Mouse (Mus musculus) spleen, postnatal 14 days (tissue): ENCODE measurements around the gene Ccr3.
"Not testable (repeated sequence)": the region's sequence is repeated elsewhere in the genome, so short reads cannot be mapped to it uniquely, and the experiment has no call there.

Experiments used
- DNase-seq, 2 experiments: peaks; one replicate each; pipeline ENCODE4 v3.0.0; 2021 to 2022; ENCODE audit warnings: low spot score in 2 of 2

Ccr3 gene

DNA sequence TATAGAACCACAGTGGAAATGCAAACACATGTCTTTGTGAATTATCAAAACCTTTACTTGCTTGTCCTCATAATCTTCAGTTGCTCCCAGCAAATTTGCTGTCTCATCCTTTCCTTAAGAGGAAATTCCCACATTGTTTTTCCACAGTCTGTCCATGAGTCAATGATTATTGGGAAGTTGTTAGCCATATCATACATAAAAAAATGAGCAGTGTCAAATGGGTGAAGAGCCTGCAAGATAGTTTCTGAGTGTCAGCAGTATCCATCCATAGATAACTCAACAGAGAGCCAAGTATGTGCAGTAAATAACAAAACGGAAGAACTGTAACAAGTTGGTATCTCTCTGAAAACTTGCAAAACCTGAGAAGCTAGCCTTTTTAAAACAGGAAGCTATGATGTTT, at the start of gene Ccr3:
TSS of gene Ccr3 (plus strand) at position 301 of the 400 bp plus-strand sequence.
- DNase-seq, result no peak

DNA sequence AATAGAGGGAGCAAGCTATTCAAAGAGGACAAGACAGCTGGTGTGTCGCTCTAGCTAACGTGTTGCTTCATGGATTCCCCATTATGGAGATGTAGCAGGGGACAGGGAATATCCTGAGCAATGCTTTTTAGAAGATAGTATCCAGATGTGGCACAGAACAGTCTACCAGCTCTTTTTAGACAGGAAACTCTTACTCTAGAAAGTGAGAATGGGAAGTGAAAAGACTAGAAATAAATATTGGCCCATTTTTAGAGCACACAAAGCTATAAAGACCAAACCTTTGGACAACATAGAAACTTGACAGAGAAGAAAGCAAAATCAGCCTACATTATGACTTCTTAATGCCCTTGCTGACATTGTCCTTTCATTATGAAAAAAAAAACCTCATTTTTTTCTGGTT, 46.1 kb upstream of the Ccr3 start:
- no peak for DNase-seq

DNA sequence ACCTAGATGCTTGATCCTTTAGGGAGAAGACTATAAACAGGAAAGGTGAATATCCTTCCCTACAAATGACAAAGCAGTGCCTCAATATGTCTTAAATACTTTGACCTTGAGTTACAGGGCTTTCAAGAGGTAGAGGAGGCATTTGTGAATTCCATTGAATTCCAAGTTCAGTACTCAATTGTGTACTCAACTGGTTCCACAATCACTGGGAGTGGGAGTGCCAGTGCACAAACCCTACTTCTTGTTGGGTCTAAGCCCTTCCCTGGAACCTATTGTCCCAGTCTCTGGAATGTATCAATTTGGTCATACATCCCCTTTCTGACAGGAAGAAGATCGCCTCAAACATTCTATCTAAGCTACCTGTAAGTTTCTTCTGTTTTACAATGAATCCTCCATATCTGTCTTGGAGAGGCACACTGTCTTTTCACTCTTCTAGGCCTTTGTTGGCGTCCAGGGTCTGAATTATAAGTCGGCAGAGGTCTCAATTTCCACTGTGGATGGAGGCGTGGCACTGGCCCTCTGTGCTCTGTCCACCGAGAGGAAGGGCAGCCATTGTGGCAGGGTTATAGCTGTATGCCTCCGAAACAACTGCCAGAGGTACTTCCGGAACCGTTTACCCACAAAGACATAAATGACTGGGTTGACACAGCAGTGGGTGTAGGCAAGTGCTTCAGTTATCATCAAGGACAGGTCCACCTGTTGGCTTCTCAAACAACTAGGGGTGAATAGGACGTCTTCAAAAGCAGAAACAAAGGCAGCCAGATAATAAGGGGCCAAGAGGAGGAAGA, 44.7 kb upstream of the Ccr3 start:
- no peak for DNase-seq

DNA sequence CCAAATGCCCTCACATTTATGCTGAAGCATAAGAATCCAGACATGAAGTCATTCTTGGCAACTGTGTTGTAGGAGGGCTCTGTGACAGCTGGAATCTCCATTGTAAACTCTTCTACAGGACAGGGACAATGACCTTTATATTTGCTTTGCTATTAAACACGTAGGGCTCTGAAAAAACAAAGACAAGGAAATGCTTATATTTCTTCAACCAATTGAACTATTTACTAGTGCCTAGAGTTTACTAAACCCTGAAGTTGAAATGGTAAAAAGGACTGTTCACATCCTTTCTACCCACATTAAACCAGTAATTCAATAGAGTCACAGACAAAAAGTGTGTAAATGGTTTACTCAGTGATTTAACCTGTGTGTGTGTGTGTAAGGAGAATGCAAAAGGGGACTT, 43.5 kb upstream of the Ccr3 start, which contains the start of gene Ccr1l1:
TSS of gene Ccr1l1 (minus strand) at position 101 of the 400 bp plus-strand sequence.
- DNase-seq, result no peak

DNA sequence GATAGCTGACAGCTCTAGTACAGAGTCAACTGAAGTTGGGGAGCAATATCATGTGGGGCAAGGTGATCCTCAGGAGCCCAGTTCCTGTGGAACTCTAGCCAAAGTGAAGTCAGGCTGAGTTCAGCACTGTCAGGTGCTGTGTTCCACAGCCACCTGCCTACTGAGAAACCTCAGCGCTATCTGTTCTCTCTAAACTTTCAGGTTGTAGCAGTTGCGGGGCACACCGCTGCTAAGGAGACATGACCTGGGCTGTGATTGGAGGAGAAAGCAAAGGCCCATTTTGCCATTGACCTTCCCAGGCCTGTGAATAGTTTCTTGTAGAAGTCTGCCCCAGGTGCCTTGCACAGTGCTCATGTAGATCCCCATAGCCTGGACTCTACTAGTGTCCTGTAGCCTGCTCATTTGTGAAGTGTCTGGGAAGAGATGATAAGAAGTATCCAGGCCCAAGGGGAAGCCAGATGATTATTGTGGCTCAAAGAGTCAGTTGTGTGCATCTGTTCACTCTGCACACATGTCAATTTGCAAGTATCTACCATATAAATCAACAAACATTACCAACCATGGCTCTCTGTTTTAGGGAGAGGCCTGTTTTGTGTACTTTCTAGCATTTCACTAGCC, 40.8 kb upstream of the Ccr3 start:
- not testable (repeated sequence) for DNase-seq

DNA sequence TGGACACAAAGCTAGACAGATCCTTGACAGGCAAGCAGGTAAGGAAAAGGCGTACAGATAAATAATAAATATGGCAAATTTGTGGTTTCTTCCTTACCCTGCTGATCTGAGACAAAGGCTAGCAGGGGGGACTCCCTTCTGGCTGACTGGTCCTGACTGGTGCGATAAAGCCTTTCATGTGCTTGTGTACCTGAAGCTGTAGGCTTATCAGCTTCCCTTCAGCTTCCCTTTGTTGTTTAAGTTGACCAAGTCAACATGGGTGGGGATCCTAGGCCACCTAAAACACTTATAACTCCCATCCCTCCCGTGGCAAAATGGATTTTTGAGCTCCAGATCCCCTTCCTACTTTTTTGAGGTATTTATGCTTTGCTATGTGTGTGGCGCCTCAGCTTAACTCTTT, 39.9 kb upstream of the Ccr3 start:
- DNase-seq, result no peak

DNA sequence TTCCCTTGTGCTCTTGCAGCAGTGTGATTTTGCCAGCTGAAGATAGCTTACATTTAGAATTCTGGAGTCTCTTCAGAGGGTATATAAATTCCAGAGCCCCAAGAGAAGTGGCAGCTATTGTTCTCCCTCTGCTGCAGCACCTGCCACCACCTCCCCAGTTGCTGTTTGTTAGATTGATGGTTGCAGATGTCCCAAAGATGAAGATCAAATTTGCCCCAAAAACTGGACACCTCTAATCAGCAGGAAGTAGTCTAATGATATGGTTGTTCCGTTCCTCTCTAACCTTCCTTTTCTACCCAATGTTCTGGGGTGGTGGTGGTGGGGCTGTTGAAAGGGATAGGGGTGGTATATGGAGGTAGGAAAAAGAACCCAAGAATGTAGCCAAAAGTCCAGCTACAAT, 39.1 kb upstream of the Ccr3 start:
- DNase-seq, result no peak

DNA sequence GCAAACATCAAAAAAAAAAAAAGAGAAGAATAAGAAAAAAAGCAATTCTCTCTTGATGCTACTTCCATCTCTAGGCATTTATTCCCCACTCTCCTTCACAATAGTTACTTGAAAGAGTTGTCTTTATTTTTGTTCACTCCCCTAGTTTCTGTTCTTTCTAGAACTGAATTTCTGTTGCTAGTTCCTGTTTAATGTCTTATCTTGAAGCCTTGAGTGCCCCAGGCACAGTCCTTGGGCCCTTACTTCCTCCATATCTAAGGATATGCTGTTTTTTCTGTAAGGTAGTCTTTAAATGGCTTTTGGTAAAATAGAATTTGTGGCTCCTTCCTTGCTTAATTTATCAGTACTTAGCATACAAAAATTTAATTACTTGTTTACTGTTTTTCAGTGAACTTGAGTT, 36.8 kb upstream of the Ccr3 start:
- DNase-seq, result no peak

DNA sequence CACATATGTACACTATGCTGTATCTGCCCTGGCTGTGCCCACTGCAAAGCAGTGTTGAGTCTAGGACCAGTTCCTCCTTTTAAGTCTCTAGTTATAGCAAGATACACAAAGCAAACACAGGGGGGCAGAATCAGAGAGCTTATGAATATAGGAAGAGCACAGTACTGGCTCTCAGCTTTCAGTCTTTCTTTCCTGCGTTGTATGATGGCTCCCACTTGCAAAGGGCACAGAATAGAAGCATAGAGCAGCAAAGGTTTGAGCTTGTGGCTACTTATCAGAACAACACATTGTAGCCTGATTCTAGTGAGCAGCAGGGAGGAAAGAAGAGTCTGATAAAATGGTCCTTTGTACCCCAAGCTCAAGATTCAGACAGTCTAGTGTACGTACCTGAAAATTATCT, 35.6 kb upstream of the Ccr3 start:
- peak in 1 of 2 experiments; percentile 40 for DNase-seq

DNA sequence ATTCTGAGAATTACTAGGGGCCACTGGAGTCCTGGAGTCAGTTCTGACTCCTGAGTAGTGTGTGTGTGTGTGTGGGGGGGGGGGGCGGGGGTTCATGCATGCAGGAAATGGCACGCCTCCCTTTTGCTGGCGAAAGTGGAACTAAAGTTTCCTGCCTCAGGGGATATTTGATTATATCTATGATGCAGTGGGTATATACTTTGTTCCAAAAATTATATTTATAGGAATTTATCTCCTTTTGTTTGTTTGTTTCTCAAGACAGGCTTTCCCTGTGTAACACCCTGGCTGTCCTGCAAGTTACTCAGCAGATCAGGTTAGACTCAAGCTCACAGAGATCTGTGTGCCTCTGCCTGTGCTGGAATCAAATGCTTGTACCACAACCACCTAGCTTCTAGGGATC, 32.1 kb upstream of the Ccr3 start:
- no peak for DNase-seq

DNA sequence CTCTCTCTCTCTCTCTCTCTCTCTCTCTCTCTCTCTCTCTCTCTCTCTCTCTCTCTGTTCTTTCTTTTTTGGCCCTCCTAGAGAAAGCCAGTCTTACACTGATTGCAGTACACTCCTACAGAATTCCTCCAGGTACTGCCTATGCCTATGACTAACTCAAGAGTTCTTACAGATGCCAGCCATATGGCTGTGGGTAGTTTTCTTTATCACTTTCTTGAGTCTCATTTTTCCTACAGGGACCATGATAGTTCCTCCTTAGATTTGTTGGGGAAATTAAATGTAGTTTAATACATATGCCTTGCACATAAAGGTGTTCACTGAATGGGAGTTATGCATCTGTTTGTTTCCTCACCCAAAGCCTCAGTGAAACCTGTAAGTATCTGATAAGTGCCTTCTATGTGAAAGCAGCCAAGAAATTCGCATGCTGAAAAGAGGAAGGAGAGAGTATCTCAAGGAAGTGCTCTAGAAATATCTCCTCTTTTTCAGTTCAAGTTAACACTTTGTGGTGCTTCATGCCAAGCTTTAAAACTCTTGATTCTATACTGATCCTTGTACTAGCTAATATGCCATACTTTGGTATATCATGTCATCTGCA, 30.4 kb upstream of the Ccr3 start:
- no peak for DNase-seq

DNA sequence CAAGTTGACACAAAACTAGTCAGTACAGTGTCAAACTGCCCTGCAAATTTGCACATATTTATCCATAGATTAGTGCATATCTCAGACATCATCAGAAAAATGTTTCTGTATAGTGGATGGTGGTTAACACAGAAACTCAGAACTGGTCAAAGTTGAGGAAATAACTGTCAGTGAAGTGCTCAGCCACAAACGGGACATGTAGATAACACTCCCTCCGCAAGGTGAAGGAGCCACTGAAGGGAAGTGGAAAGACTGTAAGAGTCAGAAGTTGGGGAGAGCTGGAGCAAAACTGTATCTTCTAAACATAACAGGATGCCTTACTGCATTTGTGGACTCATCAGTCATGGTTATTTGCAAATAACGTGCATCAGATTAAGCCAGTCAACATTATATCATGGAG, 24.1 kb upstream of the Ccr3 start:
- no peak for DNase-seq

DNA sequence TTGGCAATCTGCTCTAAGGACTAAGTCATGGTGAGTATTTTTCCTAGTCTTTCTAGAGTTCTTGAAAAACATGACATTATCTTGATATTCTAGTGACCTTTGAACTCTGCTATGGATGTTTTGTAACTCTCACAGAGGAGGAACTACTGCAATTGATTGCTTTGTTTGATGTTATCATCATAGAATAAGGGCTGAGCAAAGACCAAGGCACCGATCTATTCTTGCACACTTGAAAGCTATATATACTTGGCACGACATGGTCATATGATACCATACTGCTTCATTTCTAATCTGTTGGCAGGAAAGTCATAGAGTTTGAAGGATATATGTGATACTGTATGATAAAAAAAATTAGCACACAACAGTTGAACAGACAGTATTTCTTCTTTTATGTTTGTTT, 22.0 kb upstream of the Ccr3 start:
- no peak for DNase-seq

DNA sequence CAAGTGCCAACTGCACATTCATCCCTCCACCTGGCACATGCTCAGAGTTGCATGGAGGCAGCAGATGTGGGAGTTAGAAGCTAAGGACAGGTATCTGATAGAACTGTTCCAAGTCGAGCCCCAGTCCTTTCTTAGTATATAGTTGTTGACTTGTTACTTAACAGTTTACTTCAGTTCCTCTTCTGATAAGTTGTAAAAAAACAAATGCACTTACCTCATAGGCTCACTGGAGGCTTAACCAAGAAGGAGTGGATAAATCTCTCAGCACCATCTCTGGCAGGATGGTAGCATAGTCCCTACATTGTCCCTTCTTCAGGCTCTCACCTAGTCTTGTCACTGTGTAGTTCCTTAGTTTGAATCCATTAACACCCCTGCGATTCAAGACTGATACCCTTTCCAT, 9.1 kb upstream of the Ccr3 start:
- no peak for DNase-seq

DNA sequence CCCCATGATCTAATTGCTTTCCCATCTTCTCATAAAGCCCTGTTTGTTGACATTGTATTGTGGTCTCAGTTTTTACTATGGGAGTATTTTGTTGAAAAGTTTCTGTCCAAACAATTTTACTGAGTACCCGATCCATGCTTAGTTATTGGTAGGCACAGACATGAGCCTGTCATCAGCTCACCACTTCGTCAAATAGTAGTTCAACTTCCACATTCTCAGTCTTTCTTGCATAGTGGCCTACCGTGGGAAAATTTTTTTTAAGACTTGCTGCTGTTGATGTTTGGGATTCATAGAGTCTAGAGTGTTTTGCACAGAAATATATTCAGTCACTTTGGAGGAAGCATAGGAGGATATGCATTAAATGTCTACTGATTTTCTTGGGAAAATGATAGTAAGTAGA, 8.5 kb upstream of the Ccr3 start:
- DNase-seq, result no peak

DNA sequence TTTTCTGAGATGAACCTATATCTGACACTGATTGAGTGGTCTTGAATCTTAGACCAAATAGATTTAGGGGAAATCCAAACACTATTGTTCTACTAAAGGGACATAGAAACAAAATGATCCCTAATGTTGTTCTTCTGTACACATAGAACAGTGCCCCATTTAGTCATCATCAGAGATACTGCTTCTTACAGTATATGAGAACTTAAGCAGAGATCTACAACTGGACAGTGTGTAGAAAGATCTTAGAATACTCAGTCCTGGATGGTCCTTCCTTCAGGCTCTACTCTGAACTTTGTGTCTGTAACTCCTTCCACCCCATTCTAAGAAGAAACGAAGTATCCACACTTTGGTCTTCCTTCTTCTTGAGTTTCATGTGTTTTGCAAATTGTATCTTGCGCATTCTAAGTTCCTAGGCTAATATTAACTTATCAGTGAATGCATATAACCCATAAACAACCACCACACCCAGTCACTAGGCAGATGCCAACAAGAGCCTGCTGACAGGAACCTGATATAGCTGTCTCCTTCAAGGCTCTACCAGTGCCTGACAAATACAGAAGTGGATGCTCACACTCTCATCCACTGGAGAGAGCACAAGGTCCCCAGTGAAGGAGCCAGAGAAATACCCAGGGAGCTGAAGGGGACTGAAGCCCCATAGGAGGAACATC, 6.7 kb upstream of the Ccr3 start:
- no peak for DNase-seq

DNA sequence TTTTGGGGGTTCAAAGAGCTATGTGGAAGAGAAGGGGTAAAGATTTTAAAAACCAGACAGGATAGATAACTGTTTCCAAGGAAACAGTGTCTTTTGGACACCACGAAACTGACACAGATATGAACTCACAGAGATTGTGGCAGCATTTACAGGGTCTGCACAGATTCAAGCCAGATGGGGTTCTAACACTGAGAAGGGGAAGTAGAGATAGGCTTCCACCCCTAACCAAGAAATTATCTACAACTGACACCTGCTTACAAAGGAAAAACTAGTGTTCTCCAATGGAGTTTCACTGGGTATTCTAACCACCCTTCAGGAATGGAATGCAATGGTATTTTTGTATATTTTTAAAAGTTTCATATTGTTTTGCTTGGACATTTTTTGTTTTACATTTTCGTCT, 5.7 kb upstream of the Ccr3 start:
- DNase-seq, result no peak

DNA sequence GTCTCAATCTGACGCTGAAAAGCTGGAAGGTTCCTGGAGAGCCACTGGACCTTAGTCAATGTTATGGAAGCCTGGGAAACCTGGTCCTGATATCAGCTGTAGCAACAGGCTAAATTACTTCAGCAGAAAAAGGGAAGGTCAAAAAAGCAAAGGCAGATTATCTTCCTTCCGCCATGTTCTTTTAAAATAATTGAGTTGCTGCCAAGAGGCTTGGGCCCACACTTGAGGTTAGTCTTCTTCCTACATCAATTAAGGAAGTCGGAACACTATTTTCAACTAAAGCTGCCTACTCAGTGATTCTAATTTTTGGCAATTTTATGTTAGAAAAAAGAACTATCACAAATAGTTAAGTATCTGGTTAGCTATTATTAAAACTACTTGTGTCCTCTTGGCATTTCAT, 1.9 kb upstream of the Ccr3 start:
- DNase-seq, result no peak

DNA sequence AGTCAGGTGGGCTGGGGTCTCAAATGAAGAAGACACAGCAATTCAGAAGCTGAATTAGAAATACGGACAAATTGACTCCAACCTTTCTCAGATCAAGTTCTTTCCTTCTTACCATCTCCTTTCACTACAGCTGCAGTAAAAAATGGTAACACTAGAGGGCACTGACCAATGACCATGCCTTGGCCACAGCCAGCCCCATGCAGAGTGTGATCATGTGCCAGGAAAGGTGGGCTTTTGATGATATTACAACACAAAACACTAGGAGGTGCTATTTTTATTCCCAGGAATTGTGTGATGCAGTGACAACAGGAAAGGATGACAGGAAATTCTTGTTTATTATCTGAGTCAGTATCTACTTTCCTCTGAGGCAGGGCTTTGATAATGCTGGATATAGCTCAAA, 11.6 kb downstream of the Ccr3 start:
- DNase-seq, result peak in 1 of 2 experiments; percentile 15

DNA sequence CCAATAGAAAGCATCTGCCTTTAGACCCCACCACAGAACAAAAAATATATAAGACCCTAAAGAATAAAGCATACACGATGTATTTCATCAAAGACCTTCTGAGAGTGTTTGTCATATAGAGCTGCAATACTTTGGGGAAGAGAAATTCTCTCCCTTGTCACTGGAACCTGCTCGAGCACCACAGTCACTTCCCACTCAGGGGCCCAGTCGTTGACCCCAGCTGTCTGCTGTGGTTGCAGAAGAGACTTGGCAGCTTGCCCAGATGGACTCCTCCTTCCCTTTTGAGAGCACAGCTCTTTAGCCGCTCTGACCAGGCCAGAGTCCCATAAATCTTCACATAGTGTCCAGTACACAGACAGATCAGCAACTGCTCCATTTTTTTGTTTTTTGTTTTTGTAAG, 15.9 kb downstream of the Ccr3 start:
- peak; percentile 49 to 56 for DNase-seq

DNA sequence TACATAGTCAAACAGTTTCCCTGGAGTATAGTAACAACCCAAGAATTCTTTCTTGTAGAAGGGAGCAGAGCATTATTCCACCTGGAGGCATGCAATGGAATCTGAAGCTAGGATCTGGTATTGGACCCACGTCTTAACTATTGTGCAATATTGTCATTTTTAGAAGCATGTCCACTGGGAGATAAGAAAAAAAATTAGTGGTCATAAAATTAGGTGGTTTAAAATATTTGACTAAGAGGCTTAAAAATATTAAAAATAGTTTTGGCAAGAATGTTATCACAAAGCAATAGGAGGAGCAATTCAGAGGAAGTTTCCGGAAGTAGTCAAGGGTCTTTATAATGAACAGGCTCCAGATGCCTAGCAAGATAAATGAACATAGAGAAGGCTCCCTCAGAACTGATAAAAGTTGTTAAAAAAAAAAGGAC, 16.4 kb downstream of the Ccr3 start:
- no peak for DNase-seq

DNA sequence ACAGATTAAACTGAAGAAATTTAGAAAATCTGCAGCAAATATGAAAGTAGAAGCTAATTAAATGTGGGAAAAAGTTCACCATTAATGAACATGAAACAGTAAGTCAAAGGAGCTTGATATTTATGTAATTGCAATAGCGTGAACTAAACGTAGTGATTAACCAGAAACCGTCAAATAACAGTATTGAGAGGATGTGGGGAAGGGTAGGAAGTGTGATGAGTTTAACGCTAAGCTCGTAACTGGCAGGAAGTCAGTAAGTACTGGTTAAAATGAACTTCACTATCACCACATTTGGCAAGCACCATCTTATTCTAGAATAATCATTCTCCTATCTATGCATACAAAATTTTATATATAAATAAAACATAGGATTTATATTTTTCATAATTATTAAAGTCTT, 17.2 kb downstream of the Ccr3 start:
- no peak for DNase-seq

DNA sequence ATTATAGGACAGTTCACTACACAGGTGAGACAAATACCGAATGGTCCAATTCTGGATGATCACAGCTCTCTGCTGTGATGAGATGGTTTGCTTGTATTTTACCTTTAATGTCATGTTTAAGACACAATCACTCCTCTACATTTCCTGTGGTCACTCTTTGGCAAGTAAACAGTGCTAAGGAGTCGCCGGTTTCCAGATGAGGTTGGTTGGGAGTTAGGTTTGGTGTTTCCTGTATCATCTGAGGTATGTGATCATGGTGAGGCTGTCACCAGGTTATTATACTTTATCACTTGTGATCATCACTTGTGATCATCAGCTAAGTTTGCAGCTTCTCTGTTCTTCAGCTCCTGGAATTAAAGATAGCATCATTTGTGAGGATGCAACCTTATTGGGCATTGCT, 19.2 kb downstream of the Ccr3 start:
- no peak for DNase-seq
